9 mouse cellular contexts compared by ENCODE assay signal in genomic region chr4:149047360-149047759, GRCm38 (mm10). TPM values are rescaled to one million over a fixed set of nuclear protein-coding genes. Genes with fewer than 3 reads are reported as not detected.
DNase-seq lines count a peak whose midpoint lies in the region; ATAC-seq and TF ChIP-seq lines count a peak whose summit lies in the region.
"Had no signal": no experiment of that assay in that cellular context is flagged by ENCODE, and none has a peak within 500 bp of the region (broad histone marks: within the 10 kb centered on the region; RNA-seq: fewer than 3 reads in every experiment).

No protein-coding gene starts in this region.

- H3K4me2 ChIP-seq in heart, embryonic 12.5 days, result peak overlapping the region; percentile 54
- peak overlapping the region; percentile 15; the same call in 1 of the 2 replicates for H3K4me2 ChIP-seq in kidney, embryonic 14.5 days (replicated peaks; ENCODE audit: low read depth, low read length)

- no peaks in the 10 kb centered on the region for H3K36me3 ChIP-seq in heart, embryonic 12.5 days
- H3K36me3 ChIP-seq in kidney, embryonic 14.5 days (ENCODE audit: control insufficient read depth, insufficient read depth, low read length), result no peaks in the 10 kb centered on the region
- no peaks in the 10 kb centered on the region for H3K36me3 ChIP-seq in small intestine, adult 2 months (ENCODE audit: control insufficient read depth, insufficient read depth, low read length)

- TF ChIP-seq CTCF in layer of hippocampus, adult 2 months (conservative IDR thresholded peaks at IDR 0.05), result peak; percentile 67
- peak; percentile 35; the same call in 1 of the 2 replicates for TF ChIP-seq CTCF in bone marrow macrophage, adult 2 months (IDR thresholded peaks at IDR 0.05; ENCODE audit: low read depth, low read length)
- peak; percentile 36; the same call in 1 of the 2 replicates for TF ChIP-seq CTCF in small intestine, adult 2 months (IDR thresholded peaks at IDR 0.05; ENCODE audit: extremely low read depth, insufficient read length, insufficient replicate concordance, low read depth, low read length)

- 7% methylated on average over 10 of the region's 10 CpGs for WGBS in heart, embryonic 12.5 days
- whole genome bisulfite sequencing in kidney, embryonic 14.5 days, result 5% methylated on average over 10 of the region's 10 CpGs
- WGBS in small intestine, adult 2 months, result 76% methylated on average over 10 of the region's 10 CpGs

- TF ChIP-seq POLR2A in bone marrow macrophage, adult 2 months (IDR thresholded peaks at IDR 0.05; ENCODE audit: borderline replicate concordance, low read depth, low read length), result no peak
- TF ChIP-seq POLR2A in small intestine, adult 2 months (IDR thresholded peaks at IDR 0.05; ENCODE audit: low read depth, low read length), result no peak

- no peak for DNase-seq in layer of hippocampus, adult 2 months (ENCODE audit: low spot score in 2 of 2)
- no peak for DNase-seq in layer of hippocampus, adult 9-11 months
- DNase-seq in lung, postnatal 14 days, result peak; percentile 71
- no peak for DNase-seq in left cerebral cortex, adult 11 months (ENCODE audit: low spot score)

- H3K9me3 ChIP-seq in heart, embryonic 12.5 days (replicated peaks), result no peaks in the 10 kb centered on the region
- H3K9me3 ChIP-seq in kidney, embryonic 14.5 days (ENCODE audit: control insufficient read depth, low read length), result no peaks in the 10 kb centered on the region
- H3K9me3 ChIP-seq: G1E had no signal

- no peak overlapping the region; the same call in 1 of the 2 replicates for H3K4me3 ChIP-seq in layer of hippocampus, adult 2 months
- H3K4me3 ChIP-seq in bone marrow macrophage, adult 2 months (ENCODE audit: insufficient read depth, low read length), result no peak overlapping the region
- H3K4me3 ChIP-seq in heart, embryonic 12.5 days, result no peak overlapping the region
- no peak overlapping the region for H3K4me3 ChIP-seq in kidney, embryonic 14.5 days (ENCODE audit: low read length)
- H3K4me3 ChIP-seq in small intestine, adult 2 months (ENCODE audit: low read depth, low read length), result no peak overlapping the region

- 0 out of 2 replicates have a peak overlapping the region, but pooled peaks have one; percentile 27 for H3K9ac ChIP-seq in heart, embryonic 12.5 days
- H3K9ac ChIP-seq in kidney, embryonic 14.5 days (ENCODE audit: low read depth, low read length), result no peak overlapping the region

- no peak overlapping the region for H3K27ac ChIP-seq in layer of hippocampus, adult 2 months
- no peak overlapping the region for H3K27ac ChIP-seq in bone marrow macrophage, adult 2 months (ENCODE audit: insufficient read depth, low read depth, low read length)
- H3K27ac ChIP-seq in heart, embryonic 12.5 days (ENCODE audit: poor library complexity, severe bottlenecking), result 0 out of 2 replicates have a peak overlapping the region, but pooled peaks have one; percentile 85
- H3K27ac ChIP-seq in kidney, embryonic 14.5 days (ENCODE audit: low read depth, low read length), result no peak overlapping the region
- no peak overlapping the region for H3K27ac ChIP-seq in small intestine, adult 2 months (ENCODE audit: insufficient read depth, low read depth, low read length)

- no peaks in the 10 kb centered on the region for H3K27me3 ChIP-seq in heart, embryonic 12.5 days (replicated peaks)
- no peaks in the 10 kb centered on the region for H3K27me3 ChIP-seq in kidney, embryonic 14.5 days (ENCODE audit: control insufficient read depth, insufficient read depth, low read length)
- H3K27me3 ChIP-seq in small intestine, adult 2 months (ENCODE audit: control insufficient read depth, insufficient read depth, low read length), result no peaks in the 10 kb centered on the region

- H3K4me1 ChIP-seq in bone marrow macrophage, adult 2 months (ENCODE audit: control insufficient read depth, insufficient read depth, low read length), result peaks cover 45% of the 10 kb centered on the region
- peaks cover 54% of the 10 kb centered on the region for H3K4me1 ChIP-seq in heart, embryonic 12.5 days (replicated peaks)
- H3K4me1 ChIP-seq in kidney, embryonic 14.5 days (ENCODE audit: control insufficient read depth, insufficient read depth, low read length), result peaks cover 51% of the 10 kb centered on the region
- H3K4me1 ChIP-seq in small intestine, adult 2 months (ENCODE audit: control insufficient read depth, insufficient read depth, insufficient read length, low read length), result peaks cover 13% of the 10 kb centered on the region

- no peak for ATAC-seq in heart, embryonic 12.5 days (ENCODE audit: insufficient number of reproducible peaks, low FRiP score)
- ATAC-seq in kidney, embryonic 14.5 days (ENCODE audit: low FRiP score, low TSS enrichment), result peak; percentile 41; the same call in 1 of the 2 replicates

RNA-seq across cellular contexts. Expression of gene Pex14, which starts 52.3 kb away (rescaled TPM):
- 10 to 100 TPM; 47.8 to 48.5 TPM for total RNA-seq in layer of hippocampus, adult 2 months (2021)
- 19.6 and 19.7 TPM in 2 replicates for polyA plus RNA-seq in bone marrow macrophage, adult 2 months (2012; ENCODE audit: insufficient read depth, insufficient read length, missing spikeins)
- polyA plus RNA-seq in heart, embryonic 12.5 days (2016; fragmentation: Nextera tagmentation; extraction: Ambion mirVana), result 44.1 and 44.3 TPM in 2 replicates
- 36.9 and 42.4 TPM in 2 replicates for polyA plus RNA-seq in kidney, embryonic 14.5 days (2014; fragmentation: Nextera tagmentation; extraction: Ambion mirVana)
- polyA plus RNA-seq in small intestine, adult 2 months (2012; rRNA removed), result 23.1 and 49.4 TPM in 2 replicates

RNA-seq across cellular contexts. Expression of gene Dffa, which starts 56.6 kb away (rescaled TPM):
- total RNA-seq in layer of hippocampus, adult 2 months (2021), result 10 to 100 TPM; 47.8 to 54.2 TPM
- polyA plus RNA-seq in bone marrow macrophage, adult 2 months (2012; ENCODE audit: insufficient read depth, insufficient read length, missing spikeins), result 18.5 and 20.8 TPM in 2 replicates
- 37.8 and 39.9 TPM in 2 replicates for polyA plus RNA-seq in heart, embryonic 12.5 days (2016; fragmentation: Nextera tagmentation; extraction: Ambion mirVana)
- polyA plus RNA-seq in kidney, embryonic 14.5 days (2014; fragmentation: Nextera tagmentation; extraction: Ambion mirVana), result 21.0 and 29.3 TPM in 2 replicates
- polyA plus RNA-seq in small intestine, adult 2 months (2012; rRNA removed), result 7.8 and 13.7 TPM in 2 replicates
